Mouse (Mus musculus) testis, adult 10 weeks (tissue): ENCODE measurements around the gene Grin3a. TPM values are rescaled to one million over a fixed set of nuclear protein-coding genes. Genes with fewer than 3 reads are reported as not detected.

Source experiments
- polyA plus RNA-seq: library from polyadenylated mRNA; stranded (reverse); fragments of 350-450 nt; fragmentation: Illumina TruSeq; extraction: RNeasy Lipid Tissue Mini Kit (QIAGEN cat#74804); gene quantifications from one replicate; pipeline ENCODE4 v1.2.3, GENCODE M21; 2014; ENCODE audit warnings: low read depth, low replicate concordance

Gene Grin3a
- 0.04 TPM for polyA plus RNA-seq

DNA sequence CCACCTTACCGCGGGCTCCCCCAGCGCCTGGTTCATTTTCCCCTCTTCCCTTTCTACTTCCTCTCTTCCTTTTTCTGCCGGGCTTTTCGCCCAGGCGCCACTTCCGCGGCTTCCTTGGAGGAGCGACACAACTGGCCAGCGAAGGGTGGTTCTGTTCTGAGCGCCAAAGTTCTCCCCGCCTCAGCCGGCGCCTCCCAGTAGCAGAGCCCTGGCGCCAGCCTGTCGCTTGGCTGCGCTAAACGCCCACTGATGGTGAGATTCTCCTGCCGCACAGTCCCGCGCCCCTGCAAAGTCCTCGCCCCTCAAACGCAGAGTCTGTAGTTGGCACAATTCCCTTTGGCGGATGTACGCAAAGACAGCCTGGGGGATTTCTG, at the start of gene Grin3a:
Grin3a (minus strand) TSS at position 133 of the 374 bp plus-strand sequence.

DNA sequence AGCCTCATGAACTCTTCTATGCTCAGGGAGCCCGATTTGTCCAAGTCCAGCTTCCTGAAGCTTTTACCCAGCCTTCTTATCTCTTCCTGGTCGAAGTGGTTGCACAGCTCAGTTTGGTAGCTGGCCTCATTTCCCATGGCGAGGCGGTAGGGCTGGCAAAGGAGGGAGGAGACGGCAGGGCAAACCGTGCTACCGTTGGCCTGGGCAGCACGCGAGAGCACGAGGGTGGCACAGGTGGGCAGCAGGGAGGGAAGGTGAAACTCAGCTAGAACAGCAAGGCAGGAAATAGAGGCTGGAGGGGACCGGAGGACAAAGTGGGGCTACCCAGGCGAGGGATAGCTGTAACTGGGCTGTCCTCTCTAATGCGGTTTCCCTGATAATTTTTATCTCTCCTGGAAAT, 163.7 kb downstream of the Grin3a start, which contains the start of gene Ppp3r2:
Ppp3r2 (minus strand) TSS at position 213 of the 400 bp plus-strand sequence.

DNA sequence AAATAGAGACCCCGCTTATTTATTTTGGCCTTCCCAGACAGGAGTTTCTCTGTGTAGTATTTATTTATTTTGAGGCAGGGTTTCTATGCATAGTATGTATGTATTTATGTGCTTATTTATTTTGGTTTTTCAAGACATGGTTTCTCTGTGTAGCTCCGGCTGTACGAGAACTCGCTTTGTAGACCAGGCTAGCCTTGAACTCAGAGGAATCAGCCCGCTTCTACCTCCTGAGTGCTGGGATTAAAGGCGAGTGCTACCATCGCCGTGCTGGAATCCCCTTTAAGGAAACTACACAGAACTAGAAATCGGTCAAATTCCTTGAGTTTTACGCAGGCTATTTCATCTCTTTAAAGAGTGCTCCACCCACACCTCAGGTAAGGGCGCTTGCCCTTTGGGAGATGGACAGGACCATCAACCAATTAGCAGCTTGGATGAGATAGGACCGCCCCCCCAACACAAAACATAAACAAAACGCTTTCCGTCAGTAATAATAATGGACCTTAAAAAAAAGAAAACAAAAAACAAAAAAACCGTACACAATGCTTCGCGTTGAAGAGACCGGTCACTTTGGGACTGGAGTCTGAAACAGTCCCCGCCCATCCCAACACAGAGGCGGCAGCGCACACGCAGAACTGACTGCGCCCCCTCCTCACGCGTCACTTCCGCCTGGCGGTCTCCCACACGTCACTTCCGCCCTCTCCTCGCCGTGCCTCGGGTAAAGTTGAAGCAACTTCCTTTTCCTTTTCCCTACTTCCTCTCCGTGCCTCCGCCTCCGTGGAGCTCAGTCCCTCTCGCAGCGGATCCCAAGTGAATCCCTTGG, 214.0 kb downstream of the Grin3a start, which contains the start of gene Rnf20:
Rnf20 (plus strand) TSS at position 688 of the 820 bp plus-strand sequence.

Other genes with a start within 250 kb of the Grin3a start
- 42.7 TPM for gene Tmem246, start 247.9 kb downstream of the Grin3a start, polyA plus RNA-seq
- gene Rnf20, start 213.7 kb downstream of the Grin3a start, polyA plus RNA-seq, result 38.8 TPM
- 411 TPM for gene Ppp3r2, start 163.7 kb downstream of the Grin3a start, polyA plus RNA-seq